Mouse (Mus musculus) lung, postnatal 0 days (tissue): ENCODE measurements around the gene Mlkl.

ENCODE experiments used
- CTCF ChIP-seq: IDR thresholded peaks from 2 replicates; pipeline ENCODE4 v1.5.1; 2016; ENCODE audit warnings: antibody characterized with exemption, mild to moderate bottlenecking
- EP300 ChIP-seq: IDR thresholded peaks from 2 replicates; pipeline ENCODE4 v1.6.1; 2016; ENCODE audit warnings: antibody characterized with exemption, mild to moderate bottlenecking, control low read depth

DNA sequence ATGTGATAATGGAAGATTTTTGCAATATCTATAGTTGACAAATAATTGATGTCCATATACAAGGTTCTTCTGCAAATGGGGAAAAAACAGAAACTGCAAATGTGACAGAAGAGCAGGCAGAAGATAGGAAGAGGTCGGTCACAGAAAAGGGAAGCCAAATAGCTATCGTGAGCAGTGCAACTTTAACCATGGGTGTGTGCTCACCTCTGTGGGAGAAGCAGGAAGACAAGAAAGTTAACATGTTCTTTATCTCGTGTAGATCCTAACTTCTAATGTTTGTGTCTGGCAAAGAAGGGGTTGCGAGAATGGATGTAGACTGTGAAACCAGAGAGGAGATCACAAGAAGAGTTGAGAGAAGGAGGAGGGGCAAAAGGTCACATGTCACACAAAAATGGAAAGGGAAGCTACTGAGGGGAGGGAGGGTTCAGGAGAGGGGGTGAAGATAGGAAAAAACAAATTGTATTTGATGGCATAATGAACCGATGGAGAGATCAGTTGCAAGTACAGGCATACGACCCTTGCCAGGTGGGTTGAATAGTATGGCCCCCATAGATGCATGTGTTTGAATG, 12.7 kb downstream of the Mlkl start:
- TF ChIP-seq CTCF (no peak), EP300 (no peak)
